Mouse (Mus musculus): ENCODE data around the gene Atp12a.

- no peak for TF ChIP-seq TAL1 (IDR thresholded peaks at IDR 0.05; ENCODE audit: low read length)
- no peak for TF ChIP-seq GATA1 (IDR thresholded peaks at IDR 0.05; ENCODE audit: low read length)
These were observed 1.8 kb downstream of the Atp12a start for GRCm38 (mm10) chr14:56366712-56367111.

Data from erythroblast, embryonic 14.5 days (primary cell).